Mouse (Mus musculus) adrenal gland, postnatal 25 days (tissue): ENCODE data around the gene Tbcd. TPM values are rescaled to one million over a fixed set of nuclear protein-coding genes. Genes with fewer than 3 reads are reported as not detected.

Experiments used
- DNase-seq: peaks from one replicate; pipeline ENCODE4 v3.0.0; 2021; ENCODE audit warnings: mixed read lengths
- long read RNA-seq: library from polyadenylated mRNA; stranded (forward); transcript quantifications from one replicate; pipeline ENCODE4 v2.0.0, GENCODE M21; 2021
- total RNA-seq: library from RNA; stranded (reverse); gene quantifications from 2 replicates; pipeline ENCODE4 v1.2.3, GENCODE M21; 2021

Gene Tbcd
- total RNA-seq, result 37.5 and 40.4 TPM in 2 replicates
- long read RNA-seq, full-length matches to known transcripts, result 2 of 12 reads
- long read RNA-seq, partial matches to known transcripts, result 7 of 12 reads
- long read RNA-seq, other reads (novel, unspliced or antisense), result 3 of 12 reads

- DNase-seq, result peak; percentile 92
Observed at GRCm38 (mm10) chr11:121451753-121452635, at the start of gene Tbcd. Gene Tbcd, plus strand, starts transcription at chr11:121451949.

- no peak for DNase-seq
Observed at GRCm38 (mm10) chr11:121407366-121408155, 44.2 kb upstream of the Tbcd start.

- DNase-seq, result no peak
Observed at GRCm38 (mm10) chr11:121414762-121415161, 37.0 kb upstream of the Tbcd start.

- DNase-seq, result no peak
Observed at GRCm38 (mm10) chr11:121415351-121415750, 36.4 kb upstream of the Tbcd start.

GRCm38 (mm10) chr11:121417971-121418370, 33.8 kb upstream of the Tbcd start:
- no peak for DNase-seq

GRCm38 (mm10) chr11:121418932-121419331, 32.8 kb upstream of the Tbcd start:
- no peak for DNase-seq

GRCm38 (mm10) chr11:121420379-121420778, 31.4 kb upstream of the Tbcd start:
- no peak for DNase-seq

- peak; percentile 97 for DNase-seq
Observed at GRCm38 (mm10) chr11:121420830-121421552, 30.8 kb upstream of the Tbcd start, which contains the start of gene Fn3krp. Gene Fn3krp, plus strand, starts transcription at chr11:121421401.

- DNase-seq, result no peak
Observed at GRCm38 (mm10) chr11:121421553-121422173, 30.1 kb upstream of the Tbcd start.

GRCm38 (mm10) chr11:121433397-121433796, 18.4 kb upstream of the Tbcd start:
- DNase-seq, result no peak

- peak; percentile 90 for DNase-seq
Observed at GRCm38 (mm10) chr11:121434156-121435155, 17.3 kb upstream of the Tbcd start, which contains the start of gene Fn3k. Gene Fn3k, plus strand, starts transcription at chr11:121434913.

- no peak for DNase-seq
Observed at GRCm38 (mm10) chr11:121437236-121437635, 14.5 kb upstream of the Tbcd start.

- DNase-seq, result no peak
Observed at GRCm38 (mm10) chr11:121439686-121440292, 12.0 kb upstream of the Tbcd start.

- no peak for DNase-seq
Observed at GRCm38 (mm10) chr11:121441653-121442052, 10.1 kb upstream of the Tbcd start.

- DNase-seq, result no peak
Observed at GRCm38 (mm10) chr11:121442076-121442475, 9.7 kb upstream of the Tbcd start.

- no peak for DNase-seq
Observed at GRCm38 (mm10) chr11:121451216-121451726, 478 bp upstream of the Tbcd start.

GRCm38 (mm10) chr11:121457874-121458273, 6.1 kb downstream of the Tbcd start:
- DNase-seq, result no peak

GRCm38 (mm10) chr11:121467408-121467807, 15.7 kb downstream of the Tbcd start:
- DNase-seq, result no peak

GRCm38 (mm10) chr11:121474831-121475230, 23.1 kb downstream of the Tbcd start:
- no peak for DNase-seq
